Mouse (Mus musculus) mature B cell (primary cell): ENCODE data around the gene Eif4a3.

Experiments
- in situ Hi-C: fragments of 300-500 bp; cut with MboI; formaldehyde crosslinking; loops from 2 replicates; pipeline ENCODE4 v1.14.3; 2019

The Eif4a3 gene

DNA sequence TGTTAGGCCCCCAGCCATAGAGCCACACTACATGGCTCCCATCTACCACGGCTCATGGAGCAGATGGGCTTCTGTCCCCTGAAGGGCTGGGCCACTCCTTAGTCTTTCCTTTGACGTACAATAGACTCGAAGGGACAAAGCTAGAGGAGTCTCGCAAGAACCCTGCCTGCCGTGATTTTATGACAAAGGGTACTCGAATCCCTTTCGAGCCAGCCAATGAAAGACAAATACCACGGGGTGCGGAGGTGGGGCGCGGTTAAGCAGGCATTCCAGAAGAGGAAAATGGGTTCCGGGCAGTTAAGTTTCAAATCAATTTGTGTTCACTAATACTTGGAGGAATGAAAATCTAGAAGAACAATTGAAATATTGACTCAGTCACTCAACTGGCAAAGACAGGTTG lies 60.4 kb downstream of the Eif4a3 start:
- in situ Hi-C loops, result no loop called here
